Mouse (Mus musculus): ENCODE results near the gene Mecom. TPM values are rescaled to one million over a fixed set of nuclear protein-coding genes. Genes with fewer than 3 reads are reported as not detected.
"Not testable (repeated sequence)": the region's sequence is repeated elsewhere in the genome, so short reads cannot be mapped to it uniquely, and the experiment has no call there.

Mecom gene
- polyA plus RNA-seq, 1 experiment from 2014 or later: 89.3 TPM

- no peak for ATAC-seq (ENCODE audit: low FRiP score, low TSS enrichment)
- H3K27me3 ChIP-seq (ENCODE audit: control insufficient read depth, insufficient read depth, low read length): no peaks in the 10 kb centered on the region
These were observed 123.8 kb downstream of the Mecom start for GRCm38 (mm10) chr3:30424036-30424435.

GRCm38 (mm10) chr3:30421948-30422347, 125.9 kb downstream of the Mecom start:
- H3K9ac ChIP-seq (ENCODE audit: low read depth, low read length); H3K27ac ChIP-seq (ENCODE audit: low read depth, low read length); H3K4me1 ChIP-seq (ENCODE audit: control insufficient read depth, insufficient read depth, low read length); H3K27me3 ChIP-seq (ENCODE audit: control insufficient read depth, insufficient read depth, low read length); H3K4me3 ChIP-seq (ENCODE audit: low read length); H3K4me2 ChIP-seq (replicated peaks; ENCODE audit: low read depth, low read length); H3K9me3 ChIP-seq (ENCODE audit: control insufficient read depth, low read length); ATAC-seq (ENCODE audit: low FRiP score, low TSS enrichment); H3K36me3 ChIP-seq (ENCODE audit: control insufficient read depth, insufficient read depth, low read length): not testable (repeated sequence)
- 92% methylated on average over 4 of the region's 4 CpGs for WGBS

More at GRCm38 (mm10) chr3:30424036-30424435, 123.8 kb downstream of the Mecom start:
- WGBS: 86% methylated on average over 5 of the region's 5 CpGs
- Histone ChIP-seq H3K4me1 (ENCODE audit: control insufficient read depth, insufficient read depth, low read length) (no peaks in the 10 kb centered on the region), H3K9ac (ENCODE audit: low read depth, low read length) (no peak overlapping the region), H3K4me2 (replicated peaks; ENCODE audit: low read depth, low read length) (no peak overlapping the region), H3K9me3 (ENCODE audit: control insufficient read depth, low read length) (no peaks in the 10 kb centered on the region), H3K36me3 (ENCODE audit: control insufficient read depth, insufficient read depth, low read length) (no peaks in the 10 kb centered on the region), H3K4me3 (ENCODE audit: low read length) (no peak overlapping the region), H3K27ac (ENCODE audit: low read depth, low read length) (no peak overlapping the region)

GRCm38 (mm10) chr3:30420899-30421298, 126.9 kb downstream of the Mecom start:
- Histone ChIP-seq H3K9ac (ENCODE audit: low read depth, low read length) (no peak overlapping the region), H3K4me2 (replicated peaks; ENCODE audit: low read depth, low read length) (no peak overlapping the region), H3K4me3 (ENCODE audit: low read length) (no peak overlapping the region), H3K36me3 (ENCODE audit: control insufficient read depth, insufficient read depth, low read length) (no peaks in the 10 kb centered on the region), H3K9me3 (ENCODE audit: control insufficient read depth, low read length) (no peaks in the 10 kb centered on the region), H3K4me1 (ENCODE audit: control insufficient read depth, insufficient read depth, low read length) (peaks cover 7% of the 10 kb centered on the region), H3K27ac (ENCODE audit: low read depth, low read length) (no peak overlapping the region), H3K27me3 (ENCODE audit: control insufficient read depth, insufficient read depth, low read length) (no peaks in the 10 kb centered on the region)
- ATAC-seq (ENCODE audit: low FRiP score, low TSS enrichment): no peak
- 68% methylated on average over 5 of the region's 5 CpGs for WGBS

GRCm38 (mm10) chr3:30414173-30414572, 133.6 kb downstream of the Mecom start:
- no peak overlapping the region for H3K4me2 ChIP-seq (replicated peaks; ENCODE audit: low read depth, low read length)
- no peak overlapping the region for H3K27ac ChIP-seq (ENCODE audit: low read depth, low read length)
- no peak for ATAC-seq (ENCODE audit: low FRiP score, low TSS enrichment)
- no peak overlapping the region for H3K4me3 ChIP-seq (ENCODE audit: low read length)
- H3K27me3 ChIP-seq (ENCODE audit: control insufficient read depth, insufficient read depth, low read length): no peaks in the 10 kb centered on the region
- H3K36me3 ChIP-seq (ENCODE audit: control insufficient read depth, insufficient read depth, low read length): no peaks in the 10 kb centered on the region
- H3K9me3 ChIP-seq (ENCODE audit: control insufficient read depth, low read length): no peaks in the 10 kb centered on the region
- WGBS: 93% methylated on average over 6 of the region's 6 CpGs
- peaks cover 7% of the 10 kb centered on the region for H3K4me1 ChIP-seq (ENCODE audit: control insufficient read depth, insufficient read depth, low read length)
- H3K9ac ChIP-seq (ENCODE audit: low read depth, low read length): no peak overlapping the region

GRCm38 (mm10) chr3:30410778-30411177, 137.0 kb downstream of the Mecom start:
- H3K27me3 ChIP-seq (ENCODE audit: control insufficient read depth, insufficient read depth, low read length): no peaks in the 10 kb centered on the region
- WGBS: 61% methylated on average over 4 of the region's 4 CpGs
- H3K9ac ChIP-seq (ENCODE audit: low read depth, low read length): no peak overlapping the region
- no peak overlapping the region for H3K4me2 ChIP-seq (replicated peaks; ENCODE audit: low read depth, low read length)
- no peak for ATAC-seq (ENCODE audit: low FRiP score, low TSS enrichment)
- no peaks in the 10 kb centered on the region for H3K9me3 ChIP-seq (ENCODE audit: control insufficient read depth, low read length)
- no peaks in the 10 kb centered on the region for H3K4me1 ChIP-seq (ENCODE audit: control insufficient read depth, insufficient read depth, low read length)
- no peak overlapping the region for H3K27ac ChIP-seq (ENCODE audit: low read depth, low read length)
- no peaks in the 10 kb centered on the region for H3K36me3 ChIP-seq (ENCODE audit: control insufficient read depth, insufficient read depth, low read length)
- H3K4me3 ChIP-seq (ENCODE audit: low read length): no peak overlapping the region

- H3K9me3 ChIP-seq (ENCODE audit: control insufficient read depth, low read length): no peaks in the 10 kb centered on the region
- H3K4me3 ChIP-seq (ENCODE audit: low read length): no peak overlapping the region
- no peaks in the 10 kb centered on the region for H3K27me3 ChIP-seq (ENCODE audit: control insufficient read depth, insufficient read depth, low read length)
- H3K4me1 ChIP-seq (ENCODE audit: control insufficient read depth, insufficient read depth, low read length): no peaks in the 10 kb centered on the region
- ATAC-seq (ENCODE audit: low FRiP score, low TSS enrichment): no peak
- no peak overlapping the region for H3K27ac ChIP-seq (ENCODE audit: low read depth, low read length)
- H3K36me3 ChIP-seq (ENCODE audit: control insufficient read depth, insufficient read depth, low read length): no peaks in the 10 kb centered on the region
- WGBS: 83% methylated on average over 4 of the region's 4 CpGs
- H3K4me2 ChIP-seq (replicated peaks; ENCODE audit: low read depth, low read length): no peak overlapping the region
- no peak overlapping the region for H3K9ac ChIP-seq (ENCODE audit: low read depth, low read length)
These were observed 143.0 kb downstream of the Mecom start for GRCm38 (mm10) chr3:30404821-30405220.

GRCm38 (mm10) chr3:30398911-30399310, 148.9 kb downstream of the Mecom start:
- H3K4me2 ChIP-seq (replicated peaks; ENCODE audit: low read depth, low read length): no peak overlapping the region
- no peaks in the 10 kb centered on the region for H3K9me3 ChIP-seq (ENCODE audit: control insufficient read depth, low read length)
- no peak for ATAC-seq (ENCODE audit: low FRiP score, low TSS enrichment)
- H3K36me3 ChIP-seq (ENCODE audit: control insufficient read depth, insufficient read depth, low read length): no peaks in the 10 kb centered on the region
- H3K4me1 ChIP-seq (ENCODE audit: control insufficient read depth, insufficient read depth, low read length): no peaks in the 10 kb centered on the region
- 65% methylated on average over 7 of the region's 7 CpGs for WGBS
- H3K9ac ChIP-seq (ENCODE audit: low read depth, low read length): no peak overlapping the region
- no peaks in the 10 kb centered on the region for H3K27me3 ChIP-seq (ENCODE audit: control insufficient read depth, insufficient read depth, low read length)
- H3K4me3 ChIP-seq (ENCODE audit: low read length): no peak overlapping the region
- H3K27ac ChIP-seq (ENCODE audit: low read depth, low read length): no peak overlapping the region

- ATAC-seq (ENCODE audit: low FRiP score, low TSS enrichment): no peak
- WGBS: 85% methylated on average over 4 of the region's 4 CpGs
- H3K4me1 ChIP-seq (ENCODE audit: control insufficient read depth, insufficient read depth, low read length): no peaks in the 10 kb centered on the region; the same call in 1 of the 2 replicates
- no peaks in the 10 kb centered on the region for H3K27me3 ChIP-seq (ENCODE audit: control insufficient read depth, insufficient read depth, low read length)
- no peak overlapping the region for H3K27ac ChIP-seq (ENCODE audit: low read depth, low read length)
- no peaks in the 10 kb centered on the region for H3K36me3 ChIP-seq (ENCODE audit: control insufficient read depth, insufficient read depth, low read length)
- H3K9me3 ChIP-seq (ENCODE audit: control insufficient read depth, low read length): no peaks in the 10 kb centered on the region
- no peak overlapping the region for H3K4me2 ChIP-seq (replicated peaks; ENCODE audit: low read depth, low read length)
- H3K9ac ChIP-seq (ENCODE audit: low read depth, low read length): no peak overlapping the region
- H3K4me3 ChIP-seq (ENCODE audit: low read length): no peak overlapping the region
These were observed 152.9 kb downstream of the Mecom start for GRCm38 (mm10) chr3:30394911-30395310.

GRCm38 (mm10) chr3:30392662-30393061, 155.1 kb downstream of the Mecom start:
- WGBS: 56% methylated on average over 4 of the region's 4 CpGs
- no peaks in the 10 kb centered on the region for H3K27me3 ChIP-seq (ENCODE audit: control insufficient read depth, insufficient read depth, low read length)
- no peaks in the 10 kb centered on the region for H3K9me3 ChIP-seq (ENCODE audit: control insufficient read depth, low read length)

More at GRCm38 (mm10) chr3:30392662-30393061, 155.1 kb downstream of the Mecom start:
- Histone ChIP-seq H3K9ac (ENCODE audit: low read depth, low read length) (no peak overlapping the region), H3K27ac (ENCODE audit: low read depth, low read length) (no peak overlapping the region), H3K4me1 (ENCODE audit: control insufficient read depth, insufficient read depth, low read length) (no peaks in the 10 kb centered on the region; the same call in 1 of the 2 replicates), H3K36me3 (ENCODE audit: control insufficient read depth, insufficient read depth, low read length) (no peaks in the 10 kb centered on the region), H3K4me2 (replicated peaks; ENCODE audit: low read depth, low read length) (no peak overlapping the region), H3K4me3 (ENCODE audit: low read length) (no peak overlapping the region)
- no peak for ATAC-seq (ENCODE audit: low FRiP score, low TSS enrichment)

Measured in kidney, embryonic 14.5 days (tissue).